Mouse (Mus musculus): ENCODE data around the gene Purb. TPM values are rescaled to one million over a fixed set of nuclear protein-coding genes. Genes with fewer than 3 reads are reported as not detected.

Gene Purb
- polyA plus RNA-seq (2012; rRNA removed), result 11.0 and 15.9 TPM in 2 replicates

DNA sequence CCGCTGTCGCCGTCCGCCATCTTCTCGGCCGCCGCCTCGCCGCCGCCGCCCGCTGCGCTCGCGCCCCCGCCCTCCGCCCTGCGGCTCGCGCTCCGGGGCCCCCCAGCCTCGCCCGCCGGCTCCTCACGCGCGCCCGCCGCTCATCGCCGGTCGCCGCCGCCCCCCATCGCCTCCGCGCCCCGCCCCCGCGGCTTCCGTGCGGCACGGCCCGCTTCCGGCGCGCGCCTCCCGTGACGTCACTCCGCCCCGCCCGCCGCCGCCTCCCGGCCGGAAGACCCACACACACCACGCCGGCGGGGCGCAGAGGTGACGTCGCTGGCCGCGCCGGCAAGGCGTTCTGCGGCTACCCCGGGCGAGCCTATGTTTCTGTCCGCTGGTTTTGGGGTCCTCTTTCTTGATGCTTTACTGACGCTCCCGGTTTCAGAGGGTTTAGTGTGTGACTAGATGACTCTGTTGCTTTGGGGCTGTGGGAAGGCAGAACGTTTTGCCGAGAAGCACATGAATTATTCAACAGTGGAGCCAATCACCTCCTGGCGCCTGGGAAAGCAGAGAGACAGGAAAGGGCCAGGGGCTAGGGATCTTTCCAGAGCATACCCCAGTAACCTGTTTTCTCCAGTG, at the start of gene Purb:
Gene Purb, minus strand, starts transcription at position 51 of the 618 bp plus-strand sequence.

DNA sequence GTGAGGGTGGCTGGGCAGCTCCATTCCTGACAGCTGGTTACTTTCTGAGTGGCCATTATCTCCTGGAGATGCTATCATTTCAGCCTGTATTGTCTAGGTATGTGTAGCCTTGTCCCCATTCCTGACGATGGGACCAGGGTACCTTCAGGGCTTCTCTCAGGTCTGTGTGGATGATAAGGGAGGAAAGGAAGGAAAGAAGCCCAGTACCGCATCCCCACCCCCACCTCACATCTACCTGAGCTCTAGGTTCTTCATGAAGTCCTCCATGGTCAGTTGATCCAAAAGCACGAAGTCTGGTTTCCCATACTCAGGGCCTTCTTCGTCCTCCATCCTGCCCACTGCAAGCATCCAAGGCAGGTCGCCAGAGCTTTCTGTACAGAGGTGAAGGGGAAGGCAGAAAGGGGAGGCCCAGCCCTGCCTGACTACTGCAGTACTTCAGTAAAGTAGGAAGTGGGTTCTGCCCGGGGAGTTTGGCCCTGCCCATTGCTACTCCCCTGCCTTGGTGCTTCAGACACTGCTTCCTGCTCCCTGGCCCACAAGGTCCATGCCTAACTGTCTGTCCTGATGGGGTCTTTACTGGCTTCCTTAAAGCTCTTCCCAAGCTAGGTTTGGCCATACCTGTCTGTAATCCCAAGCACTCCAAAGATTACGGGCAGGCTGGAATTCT, 44.9 kb upstream of the Purb start, which contains the start of gene Myo1g:
Gene Myo1g, minus strand, starts transcription at position 459 of the 667 bp plus-strand sequence.

GRCm38 (mm10) chr11:6444077-6444853, 31.5 kb downstream of the Purb start, which contains the start of gene H2afv:
Gene H2afv (minus strand): TSS chr11:6444443.

Other genes with a start within 250 kb of the Purb start
- gene Npc1l1, start 245.8 kb downstream of the Purb start, polyA plus RNA-seq (2012; rRNA removed), result 0.38 and 0.66 TPM in 2 replicates
- 32.2 and 37.2 TPM in 2 replicates for gene Ddx56, start 208.1 kb downstream of the Purb start, polyA plus RNA-seq (2012; rRNA removed)
- gene Tmed4, start 201.0 kb downstream of the Purb start, polyA plus RNA-seq (2012; rRNA removed), result 97.7 and 158 TPM in 2 replicates
- gene Ogdh, start 184.3 kb downstream of the Purb start, polyA plus RNA-seq (2012; rRNA removed), result 116 and 128 TPM in 2 replicates
- 47.7 and 61.9 TPM in 2 replicates for gene Zmiz2, start 86.8 kb downstream of the Purb start, polyA plus RNA-seq (2012; rRNA removed)
- 328 and 662 TPM in 2 replicates for gene Ppia, start 60.5 kb downstream of the Purb start, polyA plus RNA-seq (2012; rRNA removed)
- gene H2afv, start 31.5 kb downstream of the Purb start, polyA plus RNA-seq (2012; rRNA removed), result 76.3 and 94.5 TPM in 2 replicates
- gene Myo1g, start 45.0 kb upstream of the Purb start, polyA plus RNA-seq (2012; rRNA removed), result 5.9 and 6.1 TPM in 2 replicates
- 99.2 and 104 TPM in 2 replicates for gene Ccm2, start 71.0 kb upstream of the Purb start, polyA plus RNA-seq (2012; rRNA removed)
- 8.0 and 9.7 TPM in 2 replicates for gene Nacad, start 130.1 kb upstream of the Purb start, polyA plus RNA-seq (2012; rRNA removed)
- 134 and 138 TPM in 2 replicates for gene Tbrg4, start 150.2 kb upstream of the Purb start, polyA plus RNA-seq (2012; rRNA removed)
- not detected in 2 replicates for gene Wap, start 162.7 kb upstream of the Purb start, polyA plus RNA-seq (2012; rRNA removed)
- gene Ramp3, start 182.6 kb upstream of the Purb start, polyA plus RNA-seq (2012; rRNA removed), result 43.3 and 76.2 TPM in 2 replicates

Data from ovary, adult 2 months (tissue).